Mouse (Mus musculus) ES-E14 (cell line): Measurements from ENCODE around the gene Med18.

Source experiments
- CHD2 ChIP-seq: IDR thresholded peaks from 2 replicates; pipeline ENCODE4 v1.6.1; 2014; ENCODE audit warnings: mild to moderate bottlenecking, low read depth, low read length, inconsistent platforms
- HCFC1 ChIP-seq: IDR thresholded peaks from 2 replicates; pipeline ENCODE4 v1.6.1; 2012; ENCODE audit warnings: low read length, inconsistent platforms, borderline replicate concordance; ENCODE audit not compliant: insufficient read depth
- MAFK ChIP-seq: IDR thresholded peaks from 2 replicates; pipeline ENCODE4 v1.6.1; 2014; ENCODE audit warnings: mild to moderate bottlenecking, low read depth, low read length, inconsistent platforms; ENCODE audit not compliant: insufficient read depth
- ZC3H11A ChIP-seq: IDR thresholded peaks from 2 replicates; pipeline ENCODE4 v1.6.1; 2012; ENCODE audit warnings: low read depth, mild to moderate bottlenecking, inconsistent platforms, low read length, borderline replicate concordance
- ZNF384 ChIP-seq: IDR thresholded peaks from 2 replicates; pipeline ENCODE4 v1.6.1; 2012; ENCODE audit warnings: low read depth, low read length, inconsistent platforms

DNA sequence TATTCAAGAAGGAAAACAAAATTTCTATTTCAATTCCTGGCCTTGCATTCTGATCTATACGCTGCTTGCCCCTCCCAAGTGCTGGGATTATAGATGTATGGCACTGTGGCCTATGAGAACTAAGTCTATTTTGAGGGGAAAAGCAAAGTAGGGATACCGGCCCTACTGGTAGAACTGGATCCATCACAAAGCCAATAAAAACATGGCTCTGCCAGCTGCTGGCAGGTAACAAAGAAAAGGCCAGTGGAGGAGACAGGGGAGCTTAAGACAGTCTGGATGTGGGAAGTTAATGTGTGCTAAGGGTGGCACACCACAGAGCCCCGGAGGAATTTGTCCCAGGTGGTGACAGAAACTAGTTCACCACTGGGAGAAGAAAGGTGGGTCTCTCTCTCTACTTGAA is 8.6 kb downstream of the Med18 start:
- TF ChIP-seq MAFK: no peak
- no peak for TF ChIP-seq ZC3H11A
- TF ChIP-seq ZNF384: no peak
- TF ChIP-seq CHD2: no peak
- TF ChIP-seq HCFC1: no peak
